Mouse (Mus musculus) cortical plate, adult 2 months (tissue): Measurements from ENCODE around the gene Hdgfl2.

Source experiments
- CTCF ChIP-seq: fragments of 200-500 bp; IDR thresholded peaks from 2 replicates; pipeline ENCODE4 v1.5.1; 2011; ENCODE audit warnings: mild to moderate bottlenecking, control low read depth, low read length; ENCODE audit not compliant: insufficient read depth; ENCODE audit errors: extremely low read depth
- POLR2A ChIP-seq: fragments of 200-500 bp; IDR thresholded peaks from 2 replicates; pipeline ENCODE4 v1.6.1; 2011; ENCODE audit warnings: mild to moderate bottlenecking, low read length, control low read depth; ENCODE audit not compliant: insufficient read depth; ENCODE audit errors: extremely low read depth

DNA sequence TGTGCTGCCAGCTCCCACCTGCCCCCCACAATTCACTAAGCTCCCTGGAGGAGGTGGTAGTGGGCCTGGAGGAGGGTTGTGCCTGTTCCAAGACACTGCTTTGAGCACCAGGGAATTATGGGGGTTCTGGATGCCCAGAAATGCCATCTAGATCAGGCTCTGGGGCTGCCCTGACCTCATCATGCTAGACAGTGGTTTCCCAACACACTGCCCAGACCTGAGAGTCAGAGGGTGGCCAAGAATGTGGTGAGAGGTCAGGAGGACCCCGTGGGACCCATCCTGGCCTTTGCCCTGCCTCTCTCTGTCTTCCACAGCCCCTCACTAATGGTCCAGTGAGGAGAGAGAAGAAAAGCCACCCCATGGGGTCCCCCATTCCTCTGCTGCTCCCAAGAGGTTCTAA lies 31.6 kb downstream of the Hdgfl2 start:
- TF ChIP-seq CTCF, result no peak
- no peak for TF ChIP-seq POLR2A
